8 mouse cellular contexts compared by ENCODE assay signal in the genomic region with DNA sequence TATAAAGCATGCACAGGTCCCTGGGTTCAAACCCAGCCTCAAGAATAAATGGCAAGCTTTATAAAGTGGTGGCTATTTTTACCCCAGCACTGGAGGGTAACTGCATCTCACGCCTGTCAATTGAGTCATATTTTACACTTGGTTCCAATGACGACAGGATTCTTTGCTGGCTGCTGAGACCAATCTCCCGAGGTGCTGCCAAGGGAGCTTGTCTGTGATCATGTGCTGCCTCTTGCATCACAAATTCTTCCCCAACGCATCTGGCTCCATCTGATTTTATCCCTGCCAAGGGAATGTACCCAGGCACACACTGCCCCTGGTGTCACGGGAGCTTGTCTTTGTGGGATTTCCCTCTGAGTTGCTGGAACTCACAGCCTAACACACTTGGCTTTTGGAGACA.
DNase-seq lines count a peak whose midpoint lies in the region; ATAC-seq and TF ChIP-seq lines count a peak whose summit lies in the region.
"Had no signal": no experiment of that assay in that cellular context is flagged by ENCODE, and none has a peak within 500 bp of the region (broad histone marks: within the 10 kb centered on the region; RNA-seq: fewer than 3 reads in every experiment).

No protein-coding gene starts in this region.

- H3K36me3 ChIP-seq in heart, embryonic 12.5 days = no peaks in the 10 kb centered on the region
- H3K36me3 ChIP-seq in hindbrain, embryonic 16.5 days (ENCODE audit: control insufficient read depth, insufficient read depth, low read length) = no peaks in the 10 kb centered on the region

- no peaks in the 10 kb centered on the region for H3K9me3 ChIP-seq in heart, embryonic 12.5 days (replicated peaks)
- no peaks in the 10 kb centered on the region for H3K9me3 ChIP-seq in hindbrain, embryonic 16.5 days (ENCODE audit: control insufficient read depth, low read length)

- no peak overlapping the region for H3K9ac ChIP-seq in heart, embryonic 12.5 days
- H3K9ac ChIP-seq in hindbrain, embryonic 16.5 days (ENCODE audit: low read depth, low read length) = no peak overlapping the region

- no peak overlapping the region for H3K4me3 ChIP-seq in lung, adult 2 months (replicated peaks; ENCODE audit: extremely low read depth, low read depth, low read length)
- no peak overlapping the region for H3K4me3 ChIP-seq in heart, embryonic 12.5 days
- H3K4me3 ChIP-seq in hindbrain, embryonic 16.5 days (ENCODE audit: low read length) = no peak overlapping the region

- TF ChIP-seq CTCF in lung, adult 2 months (IDR thresholded peaks at IDR 0.05; ENCODE audit: insufficient read depth, low read length) = no peak

- peak overlapping the region; percentile 62; the same call in 1 of the 2 replicates for H3K27ac ChIP-seq in heart, embryonic 12.5 days (ENCODE audit: poor library complexity, severe bottlenecking)
- H3K27ac ChIP-seq in hindbrain, embryonic 16.5 days (ENCODE audit: low read depth, low read length) = no peak overlapping the region

- no peak for ATAC-seq in heart, embryonic 12.5 days (ENCODE audit: insufficient number of reproducible peaks, low FRiP score)
- ATAC-seq in hindbrain, embryonic 16.5 days = no peak

- H3K27me3 ChIP-seq in heart, embryonic 12.5 days (replicated peaks) = no peaks in the 10 kb centered on the region
- no peaks in the 10 kb centered on the region for H3K27me3 ChIP-seq in hindbrain, embryonic 16.5 days (replicated peaks; ENCODE audit: control insufficient read depth, insufficient read depth, low read length)

- peak overlapping the region; percentile 2; the same call in 1 of the 2 replicates for H3K4me2 ChIP-seq in heart, embryonic 12.5 days
- no peak overlapping the region for H3K4me2 ChIP-seq in hindbrain, embryonic 16.5 days (ENCODE audit: low read length)
- H3K4me2 ChIP-seq: liver, embryonic 11.5 days had no signal

- DNase-seq in lung, adult 18-20 months = peak; percentile 25 to 33
- DNase-seq in lung, adult 2 months = no peak
- DNase-seq in brain, adult 2 months (ENCODE audit: low read depth, low spot score) = peak; percentile 29
- peak; percentile 32 to 56 for DNase-seq in lung, postnatal 4 days
- DNase-seq in yolk sac, embryonic 10.5 days (ENCODE audit: low spot score) = no peak

- WGBS in lung, adult 2 months = 49% methylated on average over 5 of the region's 5 CpGs
- 28% methylated on average over 5 of the region's 5 CpGs for WGBS in heart, embryonic 12.5 days
- WGBS in hindbrain, embryonic 16.5 days = 43% methylated on average over 5 of the region's 5 CpGs

- no peaks in the 10 kb centered on the region for H3K4me1 ChIP-seq in lung, adult 2 months (ENCODE audit: control insufficient read depth, insufficient read depth, low read length)
- peaks cover 6% of the 10 kb centered on the region for H3K4me1 ChIP-seq in heart, embryonic 12.5 days (replicated peaks)
- H3K4me1 ChIP-seq in hindbrain, embryonic 16.5 days (ENCODE audit: control insufficient read depth, insufficient read depth, low read depth, low read length) = no peaks in the 10 kb centered on the region

- TF ChIP-seq POLR2A in lung, adult 2 months (IDR thresholded peaks at IDR 0.05; ENCODE audit: borderline replicate concordance, extremely low read depth, low read depth, low read length) = no peak

Comparison
In these comparisons a context has a peak if more than half of its experiments do, and no peak if none do; other contexts are left out.
1. DNase-seq: peak in lung, adult 18-20 months (2 of 2), brain, adult 2 months (single experiment) and lung, postnatal 4 days (2 of 2); none in lung, adult 2 months (single experiment) and yolk sac, embryonic 10.5 days (single experiment).